Mouse (Mus musculus) lung, embryonic 16.5 days (tissue): Measurements from ENCODE around the gene Lce6a. TPM values are rescaled to one million over a fixed set of nuclear protein-coding genes. Genes with fewer than 3 reads are reported as not detected.

Experiments
- ATAC-seq: fragments of 200-750 bp; cut with Nextera tagmentation; 2 replicates; pipeline ENCODE4 v1.8.0; 2017; ENCODE audit warnings: low read depth, mild to moderate bottlenecking, moderate library complexity
- H3K27ac ChIP-seq: fragments of 300-500 bp; sonication (generic); 2 replicates; pipeline ENCODE4 v1.5.1; 2014; ENCODE audit warnings: mild to moderate bottlenecking, control low read depth, low read length
- H3K27me3 ChIP-seq: fragments of 300-500 bp; sonication (generic); 2 replicates; pipeline ENCODE4 v1.6.1; 2014; ENCODE audit warnings: low read depth, low read length, mixed read lengths; ENCODE audit not compliant: control insufficient read depth, insufficient read depth
- H3K36me3 ChIP-seq: fragments of 300-500 bp; sonication (generic); 2 replicates; pipeline ENCODE4 v1.6.1; 2014; ENCODE audit warnings: low read length; ENCODE audit not compliant: control insufficient read depth, insufficient read depth
- H3K4me1 ChIP-seq: fragments of 300-500 bp; sonication (generic); replicated peaks from 2 replicates; pipeline ENCODE4 v1.6.1; 2014; ENCODE audit warnings: low read length, mixed read lengths; ENCODE audit not compliant: control insufficient read depth, insufficient read depth
- H3K4me2 ChIP-seq: fragments of 300-500 bp; sonication (generic); 2 replicates; pipeline ENCODE4 v1.6.1; 2014; ENCODE audit warnings: low read depth, low read length, control low read depth
- H3K4me3 ChIP-seq: fragments of 300-500 bp; sonication (generic); 2 replicates; pipeline ENCODE4 v1.5.1; 2014; ENCODE audit warnings: mild to moderate bottlenecking, low read length, control low read depth
- H3K9ac ChIP-seq: fragments of 300-500 bp; sonication (generic); 2 replicates; pipeline ENCODE4 v1.6.1; 2014; ENCODE audit warnings: low read length, control low read depth
- H3K9me3 ChIP-seq: fragments of 300-500 bp; sonication (generic); 2 replicates; pipeline ENCODE4 v1.6.1; 2016; ENCODE audit warnings: low read length; ENCODE audit not compliant: control insufficient read depth
- WGBS: fragments of 180-500 bp; shearing (Covaris S2); extraction: QIAGEN DNeasy Blood & Tissue Kit; methylation state at CpG from one replicate; pipeline ENCODE4 v1.1.7; 2014; 5-methylcytosine and 5-hydroxymethylcytosine counted together
- polyA plus RNA-seq: library from polyadenylated mRNA; unstranded; fragments of >200 nt; fragmentation: Nextera tagmentation; extraction: Ambion mirVana; gene quantifications from 2 replicates; pipeline ENCODE4 v1.2.1, GENCODE M21; 2015

Gene Lce6a
- polyA plus RNA-seq, 1 experiment from 2014 or later, result not detected

- Histone ChIP-seq H3K9me3 (no peaks in the 10 kb centered on the region), H3K4me1 (no peaks in the 10 kb centered on the region), H3K27me3 (no peaks in the 10 kb centered on the region), H3K4me2 (no peak overlapping the region), H3K4me3 (no peak overlapping the region), H3K27ac (no peak overlapping the region), H3K36me3 (no peaks in the 10 kb centered on the region), H3K9ac (no peak overlapping the region)
- ATAC-seq, result no peak
- 39% methylated on average over 1 of the region's 1 CpGs for WGBS
Observed at GRCm38 (mm10) chr3:92602169-92602568, 19.3 kb downstream of the Lce6a start.

GRCm38 (mm10) chr3:92600456-92600855 is 21.0 kb downstream of the Lce6a start:
- 35% methylated on average over 1 of the region's 1 CpGs for WGBS
- Histone ChIP-seq H3K27ac (no peak overlapping the region), H3K4me2 (no peak overlapping the region), H3K9ac (no peak overlapping the region), H3K27me3 (no peaks in the 10 kb centered on the region), H3K9me3 (no peaks in the 10 kb centered on the region), H3K4me3 (no peak overlapping the region), H3K4me1 (no peaks in the 10 kb centered on the region), H3K36me3 (no peaks in the 10 kb centered on the region)
- ATAC-seq, result no peak

- Histone ChIP-seq H3K36me3 (no peaks in the 10 kb centered on the region), H3K9ac (no peak overlapping the region), H3K4me3 (no peak overlapping the region), H3K4me1 (no peaks in the 10 kb centered on the region), H3K4me2 (no peak overlapping the region), H3K27ac (no peak overlapping the region), H3K27me3 (no peaks in the 10 kb centered on the region), H3K9me3 (no peaks in the 10 kb centered on the region)
- no peak for ATAC-seq
Observed at GRCm38 (mm10) chr3:92599973-92600372, 21.5 kb downstream of the Lce6a start.

GRCm38 (mm10) chr3:92598429-92598828 is 23.0 kb downstream of the Lce6a start:
- no peak for ATAC-seq
- Histone ChIP-seq H3K4me2 (no peak overlapping the region), H3K27me3 (no peaks in the 10 kb centered on the region), H3K9me3 (no peaks in the 10 kb centered on the region), H3K36me3 (no peaks in the 10 kb centered on the region), H3K27ac (no peak overlapping the region), H3K4me1 (no peaks in the 10 kb centered on the region), H3K9ac (no peak overlapping the region), H3K4me3 (no peak overlapping the region)
- WGBS, result 85% methylated on average over 2 of the region's 2 CpGs

- no peak for ATAC-seq
- H3K4me1 ChIP-seq, result no peaks in the 10 kb centered on the region
- H3K4me3 ChIP-seq, result no peak within 1 kb of the TSS
- no peak within 1 kb of the TSS for H3K9ac ChIP-seq
- no peaks in the 10 kb centered on the region for H3K27me3 ChIP-seq
- no peaks in the 10 kb centered on the region for H3K9me3 ChIP-seq
- H3K27ac ChIP-seq, result no peak within 1 kb of the TSS
- H3K36me3 ChIP-seq, result no peaks in the 10 kb centered on the region
- 75% methylated on average over 1 of the region's 1 CpGs for WGBS
- H3K4me2 ChIP-seq, result no peak within 1 kb of the TSS
Observed at GRCm38 (mm10) chr3:92588858-92589257, 32.6 kb downstream of the Lce6a start, which contains the start of gene Smcp. Gene Smcp (minus strand): TSS chr3:92588997.

GRCm38 (mm10) chr3:92587190-92587589 is 34.3 kb downstream of the Lce6a start:
- Histone ChIP-seq H3K9me3 (no peaks in the 10 kb centered on the region), H3K36me3 (no peaks in the 10 kb centered on the region), H3K4me1 (no peaks in the 10 kb centered on the region), H3K9ac (no peak overlapping the region), H3K4me2 (no peak overlapping the region), H3K4me3 (no peak overlapping the region), H3K27ac (no peak overlapping the region), H3K27me3 (no peaks in the 10 kb centered on the region)
- no peak for ATAC-seq
- 57% methylated on average over 3 of the region's 3 CpGs for WGBS

GRCm38 (mm10) chr3:92585055-92585454 is 36.4 kb downstream of the Lce6a start:
- Histone ChIP-seq H3K27me3 (no peaks in the 10 kb centered on the region), H3K4me2 (no peak overlapping the region), H3K4me3 (no peak overlapping the region), H3K9me3 (no peaks in the 10 kb centered on the region), H3K27ac (no peak overlapping the region), H3K36me3 (no peaks in the 10 kb centered on the region), H3K4me1 (no peaks in the 10 kb centered on the region), H3K9ac (no peak overlapping the region)
- 57% methylated on average over 1 of the region's 1 CpGs for WGBS
- no peak for ATAC-seq

GRCm38 (mm10) chr3:92583164-92583826 is 38.2 kb downstream of the Lce6a start:
- no peaks in the 10 kb centered on the region for H3K27me3 ChIP-seq
- H3K9ac ChIP-seq, result no peak overlapping the region
- no peaks in the 10 kb centered on the region for H3K9me3 ChIP-seq
- no peaks in the 10 kb centered on the region for H3K4me1 ChIP-seq
- WGBS, result 47% methylated on average over 3 of the region's 3 CpGs
- H3K27ac ChIP-seq, result no peak overlapping the region
- H3K36me3 ChIP-seq, result no peaks in the 10 kb centered on the region
- H3K4me2 ChIP-seq, result no peak overlapping the region
- ATAC-seq, result no peak
- H3K4me3 ChIP-seq, result no peak overlapping the region

GRCm38 (mm10) chr3:92579508-92579907 is 42.0 kb downstream of the Lce6a start:
- ATAC-seq, result no peak
- Histone ChIP-seq H3K27me3 (no peaks in the 10 kb centered on the region), H3K4me3 (no peak overlapping the region)

More at GRCm38 (mm10) chr3:92579508-92579907, 42.0 kb downstream of the Lce6a start:
- H3K9me3 ChIP-seq, result no peaks in the 10 kb centered on the region
- H3K4me1 ChIP-seq, result no peaks in the 10 kb centered on the region
- no peak overlapping the region for H3K9ac ChIP-seq
- H3K4me2 ChIP-seq, result no peak overlapping the region
- WGBS, result 59% methylated on average over 1 of the region's 1 CpGs
- H3K36me3 ChIP-seq, result no peaks in the 10 kb centered on the region
- H3K27ac ChIP-seq, result no peak overlapping the region
